Mouse (Mus musculus): ENCODE measurements around the gene Tal1. TPM values are rescaled to one million over a fixed set of nuclear protein-coding genes. Genes with fewer than 3 reads are reported as not detected.

The Tal1 gene
- total RNA-seq, 2 experiments from 2014 or later: 6.3 to 11.3 TPM

GRCm38 (mm10) chr4:115101682-115102081 is 45.5 kb downstream of the Tal1 start:
- no peak for DNase-seq (ENCODE audit: low spot score in 2 of 2)

GRCm38 (mm10) chr4:115103510-115103909 is 47.3 kb downstream of the Tal1 start:
- DNase-seq (ENCODE audit: low spot score in 2 of 2): no peak

- DNase-seq (ENCODE audit: low spot score in 2 of 2): no peak
These were observed 54.9 kb downstream of the Tal1 start for GRCm38 (mm10) chr4:115111167-115111566.

- no peak for DNase-seq (ENCODE audit: low spot score in 2 of 2)
These were observed 57.0 kb downstream of the Tal1 start for GRCm38 (mm10) chr4:115113266-115113665.

- no peak for DNase-seq (ENCODE audit: low spot score in 2 of 2)
These were observed 63.4 kb downstream of the Tal1 start for GRCm38 (mm10) chr4:115119642-115120041.

GRCm38 (mm10) chr4:115121162-115121561 is 64.9 kb downstream of the Tal1 start:
- DNase-seq (ENCODE audit: low spot score in 2 of 2): no peak

Other genes starting within 250 kb of the Tal1 start
- gene Gm12830, start 234.7 kb upstream of the Tal1 start, total RNA-seq (2021): not detected
- gene Foxd2, start 147.6 kb upstream of the Tal1 start, total RNA-seq (2021): 1 to 10 TPM; 4.0 to 5.1 TPM
- not detected for gene Foxe3, start 130.4 kb upstream of the Tal1 start, total RNA-seq (2021)
- gene Cmpk1, start 69.2 kb upstream of the Tal1 start, total RNA-seq (2021): 10 to 100 TPM; 83.4 to 87.0 TPM
- 1 to 10 TPM; 6.5 to 7.1 TPM for gene Stil, start 56.3 kb upstream of the Tal1 start, total RNA-seq (2021)
- gene Pdzk1ip1, start 32.3 kb downstream of the Tal1 start, total RNA-seq (2021): 10 to 100 TPM in 1 of 2 experiments, 1 to 10 TPM in 1; 3.2 to 46.4 TPM
- under 1 TPM; 0.23 to 0.28 TPM for gene Cyp4x1, start 77.9 kb downstream of the Tal1 start, total RNA-seq (2021)
- not detected for gene Cyp4a29, start 185.7 kb downstream of the Tal1 start, total RNA-seq (2021)
- gene Cyp4a12a, start 242.6 kb downstream of the Tal1 start, total RNA-seq (2021): 1 to 10 TPM in 1 of 2 experiments, under 1 TPM in 1; 0.11 to 1.6 TPM

All from adrenal gland, postnatal 4 days (tissue).